Comparison of ENCODE assay signal across 17 mouse cellular contexts in genomic region chr3:10126502-10126901, GRCm38 (mm10). TPM values are rescaled to one million over a fixed set of nuclear protein-coding genes. Genes with fewer than 3 reads are reported as not detected.
A peak's percentile ranks its signal among the peaks of the same experiment; 100 is the strongest.
DNase-seq lines count a peak whose midpoint lies in the region; ATAC-seq and TF ChIP-seq lines count a peak whose summit lies in the region.
"Had no signal": no experiment of that assay in that cellular context is flagged by ENCODE, and none has a peak within 500 bp of the region (broad histone marks: within the 10 kb centered on the region; RNA-seq: fewer than 3 reads in every experiment).

No protein-coding gene starts in this region.

- H3K4me2 ChIP-seq in hindbrain, embryonic 15.5 days: no peak overlapping the region
- no peak overlapping the region for H3K4me2 ChIP-seq in liver, postnatal 0 days (ENCODE audit: low read depth, low read length)
- H3K4me2 ChIP-seq in liver, embryonic 11.5 days: no peak overlapping the region
- no peak overlapping the region for H3K4me2 ChIP-seq in neural tube, embryonic 14.5 days (ENCODE audit: low read depth, low read length)
- H3K4me2 ChIP-seq: embryonic facial prominence, embryonic 13.5 days; lung, embryonic 14.5 days had no signal

- no peaks in the 10 kb centered on the region for H3K9me3 ChIP-seq in hindbrain, embryonic 15.5 days
- H3K9me3 ChIP-seq in hindbrain, embryonic 10.5 days: no peaks in the 10 kb centered on the region
- H3K9me3 ChIP-seq in liver, postnatal 0 days (ENCODE audit: low read length): no peaks in the 10 kb centered on the region
- no peaks in the 10 kb centered on the region for H3K9me3 ChIP-seq in liver, embryonic 11.5 days (ENCODE audit: control insufficient read depth, low read length)
- no peaks in the 10 kb centered on the region for H3K9me3 ChIP-seq in neural tube, embryonic 14.5 days (ENCODE audit: control insufficient read depth, low read length)
- H3K9me3 ChIP-seq: embryonic facial prominence, embryonic 13.5 days had no signal

- 76% methylated on average over 2 of the region's 2 CpGs for whole genome bisulfite sequencing in hindbrain, embryonic 15.5 days
- WGBS in hindbrain, embryonic 10.5 days: 92% methylated on average over 2 of the region's 2 CpGs
- WGBS in liver, postnatal 0 days (ENCODE audit: insufficient replicate concordance): 83% methylated on average over 2 of the region's 2 CpGs
- 82% methylated on average over 2 of the region's 2 CpGs for WGBS in liver, embryonic 11.5 days
- WGBS in neural tube, embryonic 14.5 days: 86% methylated on average over 2 of the region's 2 CpGs

- H3K4me3 ChIP-seq in hindbrain, embryonic 15.5 days: no peak overlapping the region
- no peak overlapping the region for H3K4me3 ChIP-seq in hindbrain, embryonic 10.5 days
- H3K4me3 ChIP-seq in liver, postnatal 0 days (ENCODE audit: low read depth, low read length): no peak overlapping the region
- no peak overlapping the region for H3K4me3 ChIP-seq in liver, embryonic 11.5 days (ENCODE audit: low read depth, low read length)
- no peak overlapping the region for H3K4me3 ChIP-seq in cortical plate, adult 2 months (ENCODE audit: insufficient read depth, low read length)
- no peak overlapping the region for H3K4me3 ChIP-seq in neural tube, embryonic 14.5 days (ENCODE audit: low read depth, low read length)
- H3K4me3 ChIP-seq: embryonic facial prominence, embryonic 13.5 days had no signal

- no peak for TF ChIP-seq EP300 in liver, postnatal 0 days (IDR thresholded peaks at IDR 0.05; ENCODE audit: low read depth)

- ATAC-seq in hindbrain, embryonic 15.5 days (ENCODE audit: low FRiP score, low read depth): 0 out of 2 replicates have a peak, but pooled peaks have one; percentile 53
- ATAC-seq in liver, postnatal 0 days: no peak
- ATAC-seq in liver, embryonic 11.5 days (replicated peaks; ENCODE audit: low FRiP score): no peak
- no peak for ATAC-seq in neural tube, embryonic 14.5 days (ENCODE audit: low read depth)

- H3K9ac ChIP-seq in hindbrain, embryonic 15.5 days: no peak overlapping the region
- no peak overlapping the region for H3K9ac ChIP-seq in liver, postnatal 0 days (replicated peaks)
- H3K9ac ChIP-seq in liver, embryonic 11.5 days (ENCODE audit: low read depth, low read length): no peak overlapping the region
- no peak overlapping the region for H3K9ac ChIP-seq in neural tube, embryonic 14.5 days (replicated peaks; ENCODE audit: low read depth, low read length)
- H3K9ac ChIP-seq: embryonic facial prominence, embryonic 13.5 days; lung, embryonic 14.5 days had no signal

- no peak for TF ChIP-seq POLR2A in cortical plate, adult 2 months (IDR thresholded peaks at IDR 0.05; ENCODE audit: extremely low read depth, insufficient read depth, low read length)

- no peak for TF ChIP-seq CTCF in liver, postnatal 0 days (IDR thresholded peaks at IDR 0.05; ENCODE audit: low read depth)
- no peak for TF ChIP-seq CTCF in cortical plate, adult 2 months (IDR thresholded peaks at IDR 0.05; ENCODE audit: extremely low read depth, insufficient read depth, low read length)

- peak overlapping the region; percentile 68 for H3K27ac ChIP-seq in hindbrain, embryonic 15.5 days (replicated peaks)
- no peak overlapping the region for H3K27ac ChIP-seq in hindbrain, embryonic 10.5 days
- H3K27ac ChIP-seq in liver, postnatal 0 days (ENCODE audit: low read depth): peak overlapping the region; percentile 67
- H3K27ac ChIP-seq in liver, embryonic 11.5 days (ENCODE audit: low read depth, low read length): no peak overlapping the region
- H3K27ac ChIP-seq in cortical plate, adult 2 months (ENCODE audit: insufficient read depth, low read length): peak overlapping the region; percentile 49; the same call in 1 of the 2 replicates
- H3K27ac ChIP-seq in neural tube, embryonic 14.5 days (ENCODE audit: low read depth, low read length): 0 out of 2 replicates have a peak overlapping the region, but pooled peaks have one; percentile 10
- H3K27ac ChIP-seq: embryonic facial prominence, embryonic 13.5 days; stomach, postnatal 0 days had no signal

- no peaks in the 10 kb centered on the region for H3K36me3 ChIP-seq in hindbrain, embryonic 15.5 days
- no peaks in the 10 kb centered on the region for H3K36me3 ChIP-seq in hindbrain, embryonic 10.5 days
- H3K36me3 ChIP-seq in liver, postnatal 0 days (replicated peaks; ENCODE audit: insufficient read depth, low read length): no peaks in the 10 kb centered on the region
- no peaks in the 10 kb centered on the region for H3K36me3 ChIP-seq in liver, embryonic 11.5 days (ENCODE audit: control insufficient read depth, insufficient read depth, low read length)
- H3K36me3 ChIP-seq in neural tube, embryonic 14.5 days (ENCODE audit: control insufficient read depth, insufficient read depth, low read length): no peaks in the 10 kb centered on the region
- H3K36me3 ChIP-seq: embryonic facial prominence, embryonic 13.5 days had no signal

- H3K27me3 ChIP-seq in hindbrain, embryonic 15.5 days: no peaks in the 10 kb centered on the region
- no peaks in the 10 kb centered on the region for H3K27me3 ChIP-seq in hindbrain, embryonic 10.5 days (ENCODE audit: insufficient read depth, poor library complexity, severe bottlenecking)
- no peaks in the 10 kb centered on the region for H3K27me3 ChIP-seq in liver, postnatal 0 days (ENCODE audit: insufficient read depth, low read length)
- H3K27me3 ChIP-seq in liver, embryonic 11.5 days (replicated peaks; ENCODE audit: control insufficient read depth, insufficient read depth, low read length): no peaks in the 10 kb centered on the region
- no peaks in the 10 kb centered on the region for H3K27me3 ChIP-seq in neural tube, embryonic 14.5 days (ENCODE audit: control insufficient read depth, insufficient read depth, low read length)
- H3K27me3 ChIP-seq: embryonic facial prominence, embryonic 13.5 days had no signal

- peaks cover 7% of the 10 kb centered on the region; the same call in 1 of the 2 replicates for H3K4me1 ChIP-seq in hindbrain, embryonic 15.5 days (replicated peaks)
- no peaks in the 10 kb centered on the region for H3K4me1 ChIP-seq in hindbrain, embryonic 10.5 days (replicated peaks)
- peaks cover 7% of the 10 kb centered on the region for H3K4me1 ChIP-seq in liver, postnatal 0 days (ENCODE audit: insufficient read depth)
- peaks cover 3% of the 10 kb centered on the region for H3K4me1 ChIP-seq in liver, embryonic 11.5 days (replicated peaks; ENCODE audit: control insufficient read depth, insufficient read depth, low read length)
- H3K4me1 ChIP-seq in cortical plate, adult 2 months (ENCODE audit: control insufficient read depth, insufficient read depth, low read length): peaks cover 3% of the 10 kb centered on the region; the same call in 1 of the 2 replicates
- no peaks in the 10 kb centered on the region for H3K4me1 ChIP-seq in neural tube, embryonic 14.5 days (ENCODE audit: control insufficient read depth, insufficient read depth, low read length)
- H3K4me1 ChIP-seq: embryonic facial prominence, embryonic 13.5 days had no signal

- no peak for DNase-seq in hindbrain, embryonic 10.5 days (ENCODE audit: low spot score)
- DNase-seq in liver, postnatal 0 days: no peak
- no peak for DNase-seq in liver, embryonic 11.5 days (ENCODE audit: low spot score)
- no peak for DNase-seq in gastrocnemius, adult 8-10 months (ENCODE audit: low spot score in 2 of 2)
- DNase-seq: adrenal gland, adult 8-10 months; gastrocnemius, postnatal 36 days; kidney, adult 11 months; liver; lung, embryonic 14.5 days; lung, postnatal 36 days; retina, postnatal 1 day had no signal

RNA-seq across cellular contexts. Expression of gene Gm9833, which starts 38.6 kb away (rescaled TPM):
- polyA plus RNA-seq in hindbrain, embryonic 15.5 days (2015; fragmentation: Nextera tagmentation; extraction: Ambion mirVana): 5.9 and 6.0 TPM in 2 replicates
- polyA plus RNA-seq in hindbrain, embryonic 10.5 days (2016; fragmentation: Nextera tagmentation; extraction: Ambion mirVana): 5.1 and 6.7 TPM in 2 replicates
- polyA plus RNA-seq in liver, postnatal 0 days (2015; fragmentation: Nextera tagmentation; extraction: Ambion mirVana): 0.50 and 0.70 TPM in 2 replicates
- polyA plus RNA-seq in liver, embryonic 11.5 days (2014; fragmentation: Nextera tagmentation; extraction: Ambion mirVana): 2.5 and 3.2 TPM in 2 replicates
- polyA plus RNA-seq in cortical plate, adult 2 months (2012; rRNA removed): 3.4 and 4.2 TPM in 2 replicates
- polyA plus RNA-seq in neural tube, embryonic 14.5 days (2014; fragmentation: Nextera tagmentation; extraction: Ambion mirVana): 7.2 and 8.2 TPM in 2 replicates
- total RNA-seq in gastrocnemius, adult 8-10 months (2022): under 1 TPM in 2 of 4 experiments, not detected in 2; 0.18 to 0.22 TPM
- polyA plus RNA-seq: large intestine, adult 2 months had no signal

Comparison
In these comparisons a context has a peak if more than half of its experiments do, and no peak if none do; other contexts are left out.
1. H3K27ac ChIP-seq: peak in hindbrain, embryonic 15.5 days (single experiment), liver, postnatal 0 days (single experiment), cortical plate, adult 2 months (single experiment) and neural tube, embryonic 14.5 days (single experiment); none in hindbrain, embryonic 10.5 days (single experiment) and liver, embryonic 11.5 days (single experiment).